Mouse (Mus musculus): ENCODE data around the gene Upf2.

The Upf2 gene

DNA sequence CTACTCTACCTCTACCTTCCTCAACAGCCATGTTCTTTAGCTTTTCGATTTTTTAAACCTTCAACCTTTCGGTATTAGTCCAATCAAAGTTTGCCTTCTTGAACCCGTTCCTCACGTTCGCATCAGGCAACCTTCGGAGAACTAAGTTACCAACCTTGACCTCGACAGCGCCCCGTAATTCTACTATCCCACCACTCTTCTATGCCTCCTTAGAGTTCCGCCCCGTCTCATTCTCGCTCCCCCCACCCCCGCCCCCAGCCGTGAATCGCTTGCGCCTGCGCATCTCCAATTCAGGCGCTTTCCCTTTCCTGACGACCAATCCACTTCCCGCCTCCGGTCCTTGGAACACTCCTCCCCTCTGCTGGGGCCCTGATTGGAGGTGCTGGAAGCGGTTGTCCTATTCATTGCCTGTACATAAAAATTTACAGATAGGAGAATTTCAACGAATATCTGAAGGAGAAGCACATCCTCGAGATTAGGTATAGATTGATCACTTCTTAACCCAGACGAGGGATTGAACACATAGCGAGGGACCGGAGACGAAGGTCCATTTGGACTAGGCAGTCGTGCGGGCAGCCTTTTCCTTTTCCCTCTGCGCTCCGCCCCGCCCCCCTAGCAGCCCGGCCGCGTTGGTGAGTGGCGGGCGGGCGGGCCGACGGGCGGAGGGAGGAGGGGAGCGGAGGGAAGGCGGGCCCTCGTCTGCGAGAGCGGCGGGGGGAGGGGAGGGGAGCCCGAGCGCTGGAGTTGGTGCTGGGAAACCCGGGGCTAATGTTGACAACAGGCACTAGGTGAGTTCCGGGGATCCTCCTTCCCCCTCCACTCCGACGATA lies at the start of gene Upf2:
Gene Upf2 (plus strand): TSS at position 704 of the 830 bp plus-strand sequence.
- in situ Hi-C loops (cut with MboI, MseI), result no loop called here

- in situ Hi-C loops (cut with MboI, MseI), result no loop called here
These were observed 45.2 kb upstream of the Upf2 start for GRCm38 (mm10) chr2:5906092-5906491.

DNA sequence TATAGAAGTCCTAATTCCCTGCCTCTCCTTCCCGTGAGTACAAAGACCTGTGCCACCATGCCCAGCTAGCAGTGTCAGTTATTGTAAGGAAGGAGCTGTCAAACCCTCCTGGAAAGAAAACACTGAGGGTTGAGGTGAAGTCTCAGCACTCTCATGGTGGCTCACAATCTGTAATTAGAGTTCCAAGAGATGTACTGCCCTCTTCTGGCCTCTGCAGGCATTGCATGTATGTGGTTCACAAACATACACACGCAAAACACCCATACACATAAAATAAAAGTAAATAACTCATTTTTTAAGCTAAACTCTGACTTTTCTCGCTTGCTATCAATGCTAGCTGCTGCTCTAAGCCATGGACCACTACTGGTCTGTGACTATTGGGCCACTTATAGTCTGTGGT lies 44.6 kb upstream of the Upf2 start:
- in situ Hi-C loops (cut with MboI, MseI), result no loop called here

DNA sequence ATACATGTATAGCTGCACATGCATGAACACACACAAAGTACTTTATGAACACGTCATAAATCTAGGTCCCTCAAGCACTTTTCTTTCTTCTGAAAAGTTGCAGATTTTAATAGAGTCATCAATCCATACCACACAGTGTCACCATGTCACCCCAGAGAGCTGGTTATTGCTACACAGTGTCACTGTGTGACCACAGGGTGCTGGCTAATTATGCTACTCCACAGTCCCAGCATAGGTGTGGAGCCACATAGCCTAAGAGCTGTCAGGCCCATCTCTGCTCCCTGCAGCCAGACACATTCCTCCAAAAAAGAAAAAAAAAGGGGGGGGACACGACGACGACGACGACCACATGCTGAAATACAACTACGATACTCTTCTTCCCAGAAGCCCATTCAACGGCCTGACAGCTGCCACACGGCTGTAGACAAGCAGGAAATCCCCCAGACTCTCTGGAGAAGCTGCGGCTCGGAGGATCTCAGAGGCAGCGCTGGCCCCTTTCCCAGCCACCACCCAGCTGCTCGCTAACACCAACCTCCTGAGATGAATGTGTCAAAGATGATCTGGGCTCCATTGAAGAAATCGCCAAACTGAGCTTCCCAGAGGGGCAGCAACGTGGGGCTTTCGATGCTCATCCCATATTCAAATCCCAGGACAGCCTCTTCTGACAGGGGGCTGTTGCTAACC lies 39.8 kb upstream of the Upf2 start:
- in situ Hi-C loops (cut with MboI, MseI), result loop anchor here (10.0 kb wide), 1 partner anchor 233 kb away; no protein-coding TSS in a partner anchor

DNA sequence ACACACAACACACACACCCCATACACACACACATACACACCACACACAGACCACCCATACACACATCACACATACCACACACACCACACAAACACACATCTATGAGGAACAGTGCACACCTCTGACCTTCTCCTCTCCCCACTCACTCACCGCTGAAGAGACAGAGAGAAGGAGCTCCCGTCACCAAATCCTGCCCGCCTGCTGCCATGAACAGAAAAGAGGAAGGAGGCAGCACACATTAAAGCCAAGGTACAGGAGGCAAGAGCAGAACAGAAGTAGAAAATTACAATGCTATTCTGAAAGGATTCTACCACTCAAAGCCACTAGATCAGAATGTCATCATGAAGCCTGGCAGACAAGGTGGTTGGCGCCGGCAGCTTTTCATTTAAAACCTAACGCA lies 28.4 kb upstream of the Upf2 start:
- in situ Hi-C loops (cut with MboI, MseI), result no loop called here

DNA sequence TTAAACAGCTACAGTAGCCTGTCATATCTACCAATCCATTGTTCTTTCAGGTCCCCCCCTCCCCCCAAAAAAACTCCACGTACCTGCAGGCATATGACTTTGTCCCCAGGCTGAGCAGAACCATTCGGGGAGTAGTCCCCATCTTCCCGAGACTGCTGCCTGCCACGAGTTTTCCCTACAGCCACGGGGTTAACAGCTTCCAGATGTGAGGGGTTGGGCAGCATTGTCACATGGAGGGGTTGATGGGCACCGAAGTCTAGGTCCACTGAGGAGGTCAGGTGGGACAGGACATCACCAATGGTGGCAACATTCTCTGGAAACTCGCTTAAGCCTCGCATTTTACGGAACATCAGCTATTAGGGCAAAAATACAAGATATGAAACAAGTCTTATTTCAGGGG lies 27.5 kb upstream of the Upf2 start:
- in situ Hi-C loops (cut with MboI, MseI), result no loop called here

- in situ Hi-C loops (cut with MboI, MseI), result no loop called here
These were observed 23.8 kb upstream of the Upf2 start for GRCm38 (mm10) chr2:5927481-5927880.

- in situ Hi-C loops (cut with MboI, MseI), result no loop called here
These were observed 21.5 kb upstream of the Upf2 start for GRCm38 (mm10) chr2:5929793-5930192.

GRCm38 (mm10) chr2:5930291-5931054 lies 20.8 kb upstream of the Upf2 start:
- in situ Hi-C loops (cut with MboI, MseI), result no loop called here

DNA sequence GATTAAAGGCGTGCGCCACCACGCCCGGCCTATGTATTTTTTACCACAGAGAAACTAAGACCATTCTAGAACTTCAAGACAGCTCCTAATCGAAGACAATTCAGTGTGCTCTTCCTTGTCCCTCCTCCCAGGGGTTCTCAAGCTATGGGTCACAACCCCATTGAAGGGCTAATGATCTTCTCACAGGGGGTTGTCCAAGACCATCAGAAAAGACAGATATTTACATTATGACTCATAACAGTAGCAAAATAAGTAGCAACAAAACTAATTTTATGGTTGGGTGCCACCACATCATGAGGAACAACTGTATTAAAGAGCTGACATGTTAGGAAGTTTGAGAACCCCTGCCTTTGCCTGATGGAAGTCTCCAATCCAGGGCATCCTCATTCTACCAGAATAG lies 19.3 kb upstream of the Upf2 start:
- in situ Hi-C loops (cut with MboI, MseI), result no loop called here

- in situ Hi-C loops (cut with MboI, MseI), result no loop called here
These were observed 16.3 kb upstream of the Upf2 start for GRCm38 (mm10) chr2:5934936-5935335.

DNA sequence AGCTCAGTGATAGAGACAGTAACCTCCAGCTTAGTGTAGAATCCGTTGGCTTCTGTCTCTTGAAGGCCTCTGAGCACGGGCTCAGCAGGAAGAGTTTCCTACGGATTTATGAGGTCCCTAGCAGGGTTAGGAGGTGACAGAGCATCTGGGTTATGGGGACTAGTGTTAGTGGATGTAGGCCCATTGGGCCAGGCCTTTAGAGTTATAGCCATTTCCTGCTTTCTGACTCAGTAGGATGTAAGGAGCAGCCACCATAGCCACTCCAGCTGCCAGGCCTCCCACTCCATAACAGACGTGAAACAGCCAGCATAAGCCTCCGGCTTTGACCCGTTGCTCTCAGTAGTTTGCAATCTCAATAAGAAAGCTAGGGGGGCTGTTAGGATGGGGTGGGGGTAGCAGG lies 15.2 kb upstream of the Upf2 start:
- in situ Hi-C loops (cut with MboI, MseI), result no loop called here

- in situ Hi-C loops (cut with MboI, MseI), result no loop called here
These were observed 14.7 kb upstream of the Upf2 start for GRCm38 (mm10) chr2:5936550-5936949.

DNA sequence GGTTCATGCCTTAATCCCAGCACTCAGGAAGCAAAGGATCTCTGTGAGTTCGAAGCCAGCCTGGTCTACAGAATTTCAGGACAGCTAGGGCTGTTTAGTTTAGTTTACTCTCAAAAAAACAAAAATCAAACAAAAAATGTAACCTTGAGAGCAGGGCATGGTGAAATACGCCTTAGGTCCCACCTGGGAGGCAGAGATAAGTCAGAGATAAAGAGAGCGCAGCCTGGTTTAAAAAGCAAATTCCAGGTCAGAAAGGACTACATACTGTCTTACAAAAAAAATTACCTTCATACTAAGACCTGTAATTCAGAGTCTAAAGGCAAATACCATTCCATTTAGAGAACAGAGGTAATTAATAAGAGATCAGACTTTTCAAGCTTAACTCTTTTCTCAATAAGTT lies 11.9 kb upstream of the Upf2 start:
- in situ Hi-C loops (cut with MboI, MseI), result no loop called here

- in situ Hi-C loops (cut with MboI, MseI), result no loop called here
These were observed 11.4 kb upstream of the Upf2 start for GRCm38 (mm10) chr2:5939911-5940310.

- in situ Hi-C loops (cut with MboI, MseI), result no loop called here
These were observed 10.3 kb upstream of the Upf2 start for GRCm38 (mm10) chr2:5940936-5941335.

- in situ Hi-C loops (cut with MboI, MseI), result no loop called here
These were observed 9.3 kb upstream of the Upf2 start for GRCm38 (mm10) chr2:5941861-5942415.

- in situ Hi-C loops (cut with MboI, MseI), result no loop called here
These were observed 8.7 kb upstream of the Upf2 start, which contains the start of gene Dhtkd1 for GRCm38 (mm10) chr2:5942416-5943032. TSS of gene Dhtkd1 (minus strand) at chr2:5942792.

- in situ Hi-C loops (cut with MboI, MseI), result no loop called here
These were observed 8.2 kb upstream of the Upf2 start for GRCm38 (mm10) chr2:5943071-5943470.

- in situ Hi-C loops (cut with MboI, MseI), result no loop called here
These were observed 5.6 kb upstream of the Upf2 start for GRCm38 (mm10) chr2:5945629-5946028.

DNA sequence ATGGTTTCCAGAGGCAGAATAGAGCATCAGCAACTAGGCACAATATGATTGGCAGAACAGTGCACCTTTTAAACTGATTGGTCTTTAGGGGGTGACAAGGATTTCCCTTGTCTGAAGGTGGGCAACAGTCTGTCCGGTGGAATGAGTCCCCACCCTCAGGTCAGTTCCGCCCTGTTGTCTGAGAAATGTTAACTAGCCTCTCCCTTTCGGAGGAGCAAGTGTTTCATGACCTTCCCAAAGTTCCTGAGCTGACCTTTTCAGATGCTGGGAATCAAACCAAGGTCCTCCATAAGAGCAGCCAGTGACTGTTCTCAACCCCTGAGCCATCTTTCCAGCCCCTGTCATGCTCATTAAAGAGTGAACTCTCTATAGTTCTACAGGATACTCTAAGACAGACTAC lies 4.4 kb upstream of the Upf2 start:
- in situ Hi-C loops (cut with MboI, MseI), result no loop called here

DNA sequence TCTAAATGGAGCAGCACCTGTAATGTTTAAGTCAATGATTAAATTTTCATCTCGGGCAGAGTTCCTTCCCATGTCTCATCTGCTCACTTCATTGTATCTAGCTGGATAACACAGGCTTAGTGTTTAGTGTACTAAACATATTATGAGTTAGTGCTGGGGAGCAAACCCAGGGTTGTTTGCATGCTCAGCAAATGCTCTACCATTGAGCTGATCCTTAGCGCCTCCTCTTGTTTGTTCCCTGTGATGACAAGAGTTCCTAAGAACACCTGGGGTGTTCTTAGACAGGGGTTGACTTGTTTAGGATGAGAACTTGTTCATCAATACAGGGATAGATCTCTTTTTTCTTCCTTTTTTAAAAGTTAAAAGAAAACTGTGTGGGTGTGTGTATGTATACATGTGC lies 2.3 kb upstream of the Upf2 start:
- in situ Hi-C loops (cut with MboI, MseI), result no loop called here

Measured in T-helper 2 cell (primary cell).